Mouse (Mus musculus) heart, postnatal 14 days (tissue): Measurements from ENCODE around the gene Mgat5. TPM values are rescaled to one million over a fixed set of nuclear protein-coding genes. Genes with fewer than 3 reads are reported as not detected.

Experiments used
- DNase-seq, 2 experiments: peaks; one replicate each; pipeline ENCODE4 v3.0.0; 2021 to 2022
- intact Hi-C: fragments of 180-260 bp; cut with DNase I; formaldehyde crosslinking; loops from one replicate; pipeline ENCODE4 v1.15.1; 2025
- total RNA-seq, 2 experiments: library from RNA; stranded (reverse); gene quantifications; 2 replicates each; pipeline ENCODE4 v1.2.3; 2021

Gene Mgat5
- total RNA-seq, 2 experiments from 2014 or later: 15.6 to 15.7 TPM

DNA sequence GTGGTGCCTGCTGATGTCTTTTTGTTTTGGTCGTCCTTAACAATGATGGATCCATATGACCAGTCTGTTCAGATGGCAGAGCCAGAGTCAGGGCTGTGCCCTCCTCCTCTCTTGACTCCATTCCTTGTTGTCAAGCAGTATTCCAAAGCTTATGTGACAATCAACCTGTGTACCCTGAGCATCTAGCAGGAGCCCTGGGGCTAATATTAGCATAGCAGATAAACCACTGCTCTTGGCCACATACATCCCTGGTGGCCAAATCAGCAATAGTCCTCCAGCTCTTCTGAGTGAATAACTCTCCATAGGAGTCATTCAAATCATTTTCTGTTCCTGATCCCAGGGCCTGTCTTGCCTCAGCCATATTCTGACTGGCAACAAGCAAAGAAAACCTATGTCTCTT lies 211.1 kb downstream of the Mgat5 start:
- DNase-seq: no peak
- intact Hi-C loops: no loop called here

DNA sequence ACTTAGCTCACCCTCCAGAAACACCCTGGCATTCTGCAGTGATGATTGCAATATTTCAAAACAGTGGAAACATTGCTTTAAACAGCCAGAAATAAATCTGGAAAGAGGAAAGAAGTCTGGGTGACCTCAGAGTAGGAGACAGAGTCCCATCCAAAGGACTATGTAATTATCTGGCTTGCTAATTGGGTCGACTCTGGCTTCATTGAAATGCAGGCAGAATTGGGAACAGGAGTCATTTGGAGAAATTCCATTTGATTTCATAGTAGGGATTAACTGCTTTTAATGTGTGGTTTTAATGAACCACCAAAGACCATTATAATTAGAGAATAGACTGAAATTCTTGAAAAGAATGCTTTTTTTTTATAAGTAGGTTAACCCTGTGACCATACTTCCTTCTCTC lies 212.2 kb downstream of the Mgat5 start:
- intact Hi-C loops: no loop called here
- no peak for DNase-seq

DNA sequence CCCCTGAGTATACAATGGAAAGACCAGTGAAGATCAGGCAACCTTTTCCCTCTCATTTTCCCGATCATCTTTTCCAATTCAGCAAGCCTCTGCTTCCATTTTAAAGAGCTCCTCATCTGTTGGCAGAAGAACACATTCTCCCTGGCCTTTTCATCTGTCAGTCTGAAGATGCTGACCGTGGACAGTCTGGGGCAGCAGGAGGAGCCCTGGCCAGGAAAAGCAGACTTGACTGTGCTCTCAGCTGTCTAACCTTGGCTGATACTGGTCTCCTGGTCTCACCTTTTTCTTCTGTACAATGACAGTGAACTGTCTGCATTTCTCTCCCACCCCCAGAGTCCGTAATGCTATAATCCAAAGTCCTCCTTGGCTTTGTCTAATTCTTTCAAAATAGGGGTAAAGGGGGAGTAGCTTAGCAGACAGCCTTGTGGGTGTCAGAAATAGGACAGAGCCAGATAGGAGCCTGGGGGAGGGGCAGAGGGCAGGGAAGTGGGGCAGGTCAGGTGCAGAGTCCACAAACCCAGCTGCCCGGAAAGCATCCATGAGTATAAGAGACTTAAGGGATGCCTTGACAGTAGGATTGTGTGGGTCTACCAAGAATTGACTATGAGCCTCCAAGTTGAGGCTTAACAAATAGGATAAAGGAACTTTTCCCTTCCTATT lies 214.2 kb downstream of the Mgat5 start:
- intact Hi-C loops: no loop called here
- no peak for DNase-seq

DNA sequence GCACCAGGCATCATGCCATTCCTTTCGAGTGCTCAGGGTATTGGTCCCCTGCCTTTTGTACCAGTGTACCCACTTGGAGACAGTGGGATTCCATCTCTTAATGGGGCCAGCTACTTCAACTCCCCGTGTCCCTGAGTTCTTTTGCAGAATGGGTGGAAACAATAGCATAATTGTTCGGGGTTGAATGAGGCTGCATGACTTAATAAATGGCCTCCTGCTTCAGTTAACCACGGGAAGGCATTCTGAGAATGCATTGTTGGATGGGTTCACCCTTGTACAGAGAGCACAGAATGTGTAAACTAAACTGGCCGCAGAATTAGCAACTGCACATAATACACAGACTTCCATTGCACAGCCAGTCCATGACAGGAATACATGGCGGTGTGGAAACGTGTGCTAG lies 214.8 kb downstream of the Mgat5 start:
- DNase-seq: no peak
- intact Hi-C loops: no loop called here

DNA sequence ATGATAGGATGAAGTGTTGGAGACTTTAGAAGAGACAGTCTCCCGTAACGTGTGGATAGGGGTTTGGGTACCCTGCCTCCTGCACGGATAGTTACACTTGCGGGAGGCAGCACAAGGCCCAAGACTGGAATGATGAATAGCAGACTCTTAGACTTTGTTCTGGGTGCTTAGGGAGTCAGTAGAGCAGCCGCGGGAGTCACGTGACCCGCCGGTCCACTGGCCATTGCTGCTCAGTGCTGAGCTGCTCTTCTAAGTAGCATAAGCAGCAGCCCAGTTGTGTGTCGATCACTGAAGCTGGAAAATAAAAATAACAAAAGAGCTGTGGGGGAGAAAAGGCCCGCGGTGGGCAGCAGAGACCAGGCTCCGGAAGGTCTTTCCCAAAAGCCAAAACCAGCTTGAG lies 215.6 kb downstream of the Mgat5 start:
- intact Hi-C loops: no loop called here
- no peak for DNase-seq

DNA sequence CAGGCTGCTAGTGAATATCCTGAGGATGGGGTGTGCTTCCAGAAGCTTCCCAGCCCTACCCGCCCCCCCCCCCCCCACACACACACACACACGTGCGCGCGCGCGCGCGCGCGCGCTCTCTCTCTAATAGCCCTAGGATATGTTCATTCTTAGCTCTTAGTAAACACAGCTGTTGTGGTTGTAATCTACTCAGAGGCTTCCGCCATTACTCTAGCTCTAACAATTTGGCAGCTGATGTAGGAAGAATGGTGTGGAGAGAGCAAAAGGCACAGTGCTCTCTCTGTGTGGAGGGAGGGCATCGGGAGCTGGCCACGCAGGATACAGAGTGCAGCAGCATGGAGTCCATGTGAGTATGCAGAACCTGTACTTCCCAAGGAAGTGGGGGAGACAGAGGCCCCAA lies 216.0 kb downstream of the Mgat5 start:
- intact Hi-C loops: no loop called here
- no peak for DNase-seq

DNA sequence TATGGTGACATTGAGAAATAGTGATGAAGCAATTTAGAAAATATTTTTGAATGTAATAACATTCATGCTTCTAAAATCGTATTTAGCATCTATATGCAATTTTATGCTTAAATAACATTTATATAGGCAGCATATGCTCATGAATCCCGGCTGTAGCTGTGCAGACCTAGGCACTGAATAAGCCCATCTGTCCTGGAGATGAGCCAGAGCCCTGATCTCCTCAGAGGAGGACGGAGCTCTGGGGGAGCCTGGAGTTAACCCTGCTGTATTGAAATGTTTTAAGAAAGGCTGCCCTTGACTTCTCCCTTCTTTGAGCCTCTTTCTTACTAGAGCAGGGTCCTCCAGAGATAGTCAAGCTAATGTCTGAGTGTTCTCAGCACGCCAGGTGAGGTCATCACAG lies 217.8 kb downstream of the Mgat5 start:
- no peak for DNase-seq
- intact Hi-C loops: no loop called here

DNA sequence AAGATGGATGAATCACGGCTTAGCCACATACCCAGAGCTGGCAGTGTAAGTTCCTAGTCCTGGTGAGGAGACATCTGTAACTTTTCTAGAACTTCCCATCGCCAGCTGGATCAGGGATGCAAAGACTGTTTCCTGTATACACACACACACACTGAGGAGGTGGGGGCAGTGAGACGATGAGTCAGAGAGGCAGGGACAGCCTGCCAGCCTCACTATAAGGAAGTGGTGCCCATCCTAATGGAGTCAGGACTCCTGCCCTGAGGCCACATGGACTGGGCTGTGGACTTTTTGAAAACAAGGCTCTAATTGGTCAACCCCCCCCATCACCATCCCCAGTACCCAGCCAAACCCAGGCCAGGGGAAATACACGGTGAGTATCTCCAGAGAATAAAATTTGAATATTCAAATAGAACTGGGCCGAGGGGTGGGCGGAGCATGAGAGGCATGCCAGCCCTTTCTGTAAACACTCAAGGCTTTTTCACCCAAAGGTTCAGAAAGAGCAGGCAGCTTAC lies 220.3 kb downstream of the Mgat5 start:
- intact Hi-C loops: no loop called here
- DNase-seq: no peak

DNA sequence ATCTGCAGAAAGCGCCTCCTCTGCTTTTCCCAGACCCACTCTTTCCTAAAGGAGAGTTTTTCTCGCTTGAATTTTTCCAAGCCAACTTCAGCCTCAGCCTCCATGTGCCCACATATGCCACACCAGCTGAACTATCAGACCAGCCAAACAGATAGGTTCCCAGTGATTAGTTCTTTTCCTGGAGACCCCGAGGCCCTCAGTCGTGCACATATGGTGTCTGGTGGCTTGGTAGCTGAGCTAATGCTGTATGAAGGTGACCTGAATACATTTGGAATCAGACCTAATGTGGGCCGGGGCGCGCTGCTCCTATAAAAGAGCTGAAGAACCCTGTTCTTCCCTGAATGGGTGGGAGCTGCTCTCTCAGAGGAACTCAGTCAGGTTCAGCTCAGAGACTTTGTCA lies 225.5 kb downstream of the Mgat5 start:
- intact Hi-C loops: no loop called here
- no peak for DNase-seq

DNA sequence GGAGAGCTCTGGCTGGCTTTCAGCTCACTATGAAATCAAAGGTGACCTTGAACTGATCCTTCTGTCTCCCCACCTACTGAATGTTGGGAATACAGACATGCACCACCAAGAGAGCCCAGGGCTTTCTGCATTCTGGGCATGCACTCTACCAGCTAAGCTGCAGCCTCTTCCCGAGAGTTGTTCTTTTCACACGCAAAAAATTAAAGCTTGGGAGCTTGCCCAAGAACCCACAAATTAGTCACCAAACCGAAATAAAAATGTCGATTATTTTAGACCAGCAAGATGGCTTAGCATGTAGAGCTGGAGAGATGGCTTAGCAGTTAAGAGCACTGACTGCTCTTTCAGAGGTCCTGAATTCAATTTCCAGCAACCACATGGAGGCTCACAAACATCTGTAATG lies 230.0 kb downstream of the Mgat5 start:
- no peak for DNase-seq
- intact Hi-C loops: no loop called here

DNA sequence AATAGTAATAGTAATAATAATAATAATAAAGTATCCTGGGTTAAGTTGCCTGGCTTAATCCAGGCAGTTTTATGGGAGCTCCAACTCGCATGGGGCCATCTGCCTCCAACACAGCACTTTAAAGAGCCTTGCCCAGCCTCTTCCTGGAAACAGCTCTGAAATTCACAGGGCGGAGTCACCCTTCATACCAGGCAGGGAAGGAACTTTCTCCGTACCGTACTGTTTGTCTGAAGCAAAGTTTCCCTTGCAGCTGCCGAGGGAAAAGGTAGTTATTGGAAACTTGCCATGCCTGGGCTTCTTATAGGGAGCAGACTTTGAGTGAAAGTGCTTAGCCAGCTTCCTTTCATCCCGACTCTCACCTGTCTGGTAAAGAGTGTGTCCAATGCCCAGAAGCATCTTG lies 232.3 kb downstream of the Mgat5 start:
- DNase-seq: no peak
- intact Hi-C loops: no loop called here

DNA sequence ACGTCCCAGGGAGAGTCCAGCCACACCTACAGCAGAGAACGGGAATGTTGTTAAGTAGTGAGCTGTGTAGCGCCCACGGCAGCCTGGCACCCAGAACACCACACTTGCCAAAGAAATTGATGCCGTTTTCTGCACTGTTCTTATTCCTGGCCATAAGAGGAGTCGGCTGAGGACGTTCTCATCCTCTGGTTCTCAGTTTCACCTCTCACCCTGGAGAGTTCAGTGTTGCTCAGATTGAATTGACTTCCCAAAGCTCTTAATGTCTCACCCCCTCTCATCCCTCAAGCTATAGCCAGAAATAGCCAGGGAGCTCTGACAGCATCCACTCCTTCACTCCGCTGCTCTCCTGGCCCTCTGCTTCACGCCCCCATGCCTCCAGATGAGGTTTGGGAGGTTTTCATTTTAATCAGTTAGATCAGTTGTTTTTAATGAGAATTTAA lies 234.7 kb downstream of the Mgat5 start:
- no peak for DNase-seq
- intact Hi-C loops: no loop called here

DNA sequence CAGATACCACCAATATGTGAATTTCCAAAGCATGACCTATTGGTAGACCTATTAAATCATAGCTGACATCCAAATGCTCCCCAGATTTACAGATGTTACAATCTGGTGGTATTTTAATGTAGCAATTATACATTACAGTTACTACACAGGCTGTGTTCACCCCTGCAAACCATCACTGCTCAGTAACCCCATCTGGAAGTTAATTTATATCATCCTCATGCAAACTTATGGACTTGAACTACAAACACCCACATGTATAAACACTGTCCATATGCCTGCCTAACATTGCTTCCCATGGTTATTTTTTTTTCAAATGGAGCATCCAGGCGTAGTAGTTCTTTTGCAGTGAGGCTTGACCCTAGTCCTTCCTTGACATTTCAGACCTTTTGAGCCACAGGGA lies 236.2 kb downstream of the Mgat5 start:
- no peak for DNase-seq
- intact Hi-C loops: no loop called here

DNA sequence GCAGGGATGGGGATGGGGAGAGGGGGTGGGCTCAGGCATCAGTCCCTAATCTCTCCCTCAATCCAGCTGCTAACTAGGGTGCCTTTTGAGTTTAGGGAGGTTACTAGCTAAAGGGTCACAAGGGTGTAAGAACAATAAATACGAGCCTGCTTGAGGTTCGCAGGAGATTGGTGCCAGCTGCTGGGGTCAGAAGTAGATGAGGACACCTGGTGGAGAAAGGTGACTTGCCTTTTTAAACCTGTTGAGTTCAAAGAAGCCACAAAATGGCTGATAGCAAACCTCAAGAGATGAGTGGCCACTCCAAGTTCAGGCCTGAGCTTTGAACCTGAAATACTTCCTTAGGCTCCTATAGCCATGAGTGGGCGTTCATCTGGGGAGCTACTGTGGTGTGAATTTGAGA lies 236.9 kb downstream of the Mgat5 start:
- intact Hi-C loops: no loop called here
- no peak for DNase-seq

DNA sequence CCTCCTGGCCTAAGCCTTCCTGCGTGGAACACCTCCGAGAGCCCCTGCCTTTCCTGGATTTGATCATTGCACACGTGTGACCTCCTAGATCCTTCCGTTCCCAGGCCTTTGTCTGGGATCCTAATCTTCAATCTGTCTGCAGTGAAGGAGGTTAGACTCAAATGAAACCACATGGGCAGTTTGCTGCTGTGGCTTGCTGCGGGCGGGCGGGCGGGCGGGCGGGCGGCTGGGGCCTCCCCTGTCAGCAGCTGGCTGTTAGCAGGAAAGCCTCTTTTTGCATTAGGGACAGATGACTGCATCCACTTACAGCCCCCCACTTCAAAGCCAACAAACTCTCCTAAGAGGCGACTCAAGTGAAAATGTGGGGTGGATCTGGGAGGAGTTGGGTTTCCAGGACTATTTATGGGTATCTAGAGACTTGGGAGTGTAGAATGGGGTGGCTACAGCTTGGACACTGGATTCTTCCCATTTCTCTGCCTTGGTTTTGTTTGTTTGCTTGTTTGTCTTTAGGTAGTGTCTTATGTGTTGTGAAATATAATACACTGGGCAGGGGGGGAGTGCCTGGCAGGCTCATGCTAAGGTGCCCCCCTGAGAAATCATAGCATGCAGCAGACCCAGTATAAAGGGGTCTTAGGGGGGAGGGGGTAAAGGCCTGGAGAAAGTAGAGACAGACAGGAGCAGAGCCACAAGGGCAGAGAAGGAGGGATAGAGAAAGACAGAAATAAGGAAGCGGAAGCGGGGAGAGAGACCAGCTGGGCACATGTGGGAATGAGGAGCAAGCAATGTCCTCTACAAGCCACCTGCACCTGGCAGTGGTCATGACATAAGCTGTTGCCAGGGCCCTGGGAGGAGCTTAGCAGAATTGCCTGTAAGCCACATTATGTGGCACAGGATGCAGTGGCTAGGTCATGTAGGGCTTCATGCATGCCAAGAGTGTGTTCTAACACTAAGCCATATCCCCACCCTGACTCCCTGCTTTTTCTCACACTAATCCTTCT lies 238.4 kb downstream of the Mgat5 start:
- DNase-seq: peak in 1 of 2 experiments; percentile 13
- intact Hi-C loops: no loop called here

DNA sequence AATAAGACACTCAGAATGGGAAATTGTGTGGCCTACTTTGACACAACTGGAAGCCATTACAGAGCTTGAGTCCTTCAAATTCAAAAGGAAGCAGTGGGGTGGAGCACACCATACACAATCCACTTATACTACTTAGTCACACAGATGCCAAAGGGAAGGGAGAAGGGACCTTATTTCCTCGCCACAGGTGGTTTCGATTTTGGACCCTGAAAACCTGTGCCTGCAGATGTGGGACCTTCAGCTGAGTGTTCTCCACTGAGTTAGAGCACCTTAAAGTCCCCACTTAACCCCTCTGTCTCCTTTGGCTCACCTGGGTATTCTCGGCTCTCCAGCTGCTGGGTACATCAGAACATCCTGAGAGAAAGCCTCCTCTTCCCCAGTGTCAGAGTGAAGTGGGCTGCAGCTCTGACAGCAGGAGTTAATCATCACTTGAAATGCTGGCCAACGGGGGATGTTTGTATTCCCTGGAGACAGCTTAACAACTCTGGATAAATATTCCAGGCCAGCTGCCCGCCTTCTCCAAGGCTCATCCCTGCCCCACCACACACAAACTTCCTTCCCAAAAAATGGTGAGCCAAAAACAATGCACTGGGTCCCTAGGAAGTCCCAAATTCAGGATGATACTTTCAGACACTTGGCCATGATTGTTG lies 240.1 kb downstream of the Mgat5 start:
- intact Hi-C loops: no loop called here
- DNase-seq: peak; percentile 23 to 45

DNA sequence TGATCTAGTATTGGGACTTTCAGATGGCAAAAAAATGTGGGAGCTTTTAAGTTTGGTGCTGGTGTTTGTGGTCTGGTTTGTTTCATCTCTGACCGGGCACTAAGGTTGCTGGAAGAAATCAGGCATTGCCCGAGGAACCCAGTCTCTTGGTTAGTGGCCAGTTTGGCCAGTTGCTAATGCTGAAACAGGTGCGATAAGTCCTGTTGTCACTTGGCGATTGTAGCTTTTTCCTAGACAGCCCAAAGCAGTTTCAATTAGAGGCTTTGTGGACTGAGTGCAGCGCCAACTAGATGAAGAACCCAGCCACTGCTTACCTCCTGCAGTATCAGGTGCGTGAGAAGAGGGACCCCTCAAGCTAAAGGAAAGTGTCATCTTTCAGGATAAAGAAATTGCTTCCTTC lies 248.6 kb downstream of the Mgat5 start:
- DNase-seq: no peak

DNA sequence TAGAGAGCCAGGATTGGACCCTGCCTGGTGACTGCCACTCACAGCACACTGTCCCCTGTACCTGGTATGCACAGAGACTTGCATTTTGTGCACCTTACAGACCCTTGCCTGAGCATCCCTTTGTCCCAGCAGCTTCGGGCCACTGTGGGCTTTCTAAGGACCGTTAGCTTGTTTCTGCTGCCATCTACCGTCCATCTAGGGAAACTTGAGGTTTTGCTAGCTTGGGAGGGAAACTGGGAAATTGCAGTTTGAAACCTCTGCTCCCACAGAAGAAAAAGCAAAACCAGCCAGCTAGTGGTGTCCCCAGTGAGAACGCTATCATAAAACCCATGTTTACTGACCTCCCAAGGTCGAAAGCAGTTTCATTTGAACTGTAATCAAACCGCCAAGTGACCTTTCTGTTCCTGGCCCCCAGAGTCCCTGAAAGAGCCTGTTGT lies 254.2 kb downstream of the Mgat5 start:
- intact Hi-C loops: loop anchor here (1.0 to 5.0 kb wide), 3 partner anchors 77 to 442 kb away; no protein-coding TSS in a partner anchor
- peak; percentile 58 to 74 for DNase-seq

More for the DNA sequence above, 248.6 kb downstream of the Mgat5 start:
- intact Hi-C loops: no loop called here

DNA sequence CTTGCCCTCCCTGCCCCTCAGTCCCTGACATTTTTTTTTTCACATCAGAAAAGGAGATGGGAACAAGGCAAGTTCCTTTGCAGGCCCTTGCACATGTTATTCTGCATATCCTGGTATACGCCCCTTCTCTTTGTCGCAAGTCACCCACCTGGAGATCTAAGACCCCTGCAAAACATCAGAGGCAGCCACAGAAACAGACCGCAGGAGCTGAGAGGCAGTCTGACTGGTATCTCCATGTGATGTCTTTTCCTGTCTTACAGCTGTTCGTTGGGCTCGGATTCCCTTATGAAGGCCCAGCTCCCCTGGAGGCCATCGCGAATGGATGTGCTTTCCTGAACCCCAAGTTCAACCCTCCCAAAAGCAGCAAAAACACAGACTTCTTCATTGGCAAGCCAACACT lies 254.8 kb downstream of the Mgat5 start:
- intact Hi-C loops: loop anchor here (1.0 to 5.0 kb wide), 3 partner anchors 77 to 443 kb away; no protein-coding TSS in a partner anchor

DNA sequence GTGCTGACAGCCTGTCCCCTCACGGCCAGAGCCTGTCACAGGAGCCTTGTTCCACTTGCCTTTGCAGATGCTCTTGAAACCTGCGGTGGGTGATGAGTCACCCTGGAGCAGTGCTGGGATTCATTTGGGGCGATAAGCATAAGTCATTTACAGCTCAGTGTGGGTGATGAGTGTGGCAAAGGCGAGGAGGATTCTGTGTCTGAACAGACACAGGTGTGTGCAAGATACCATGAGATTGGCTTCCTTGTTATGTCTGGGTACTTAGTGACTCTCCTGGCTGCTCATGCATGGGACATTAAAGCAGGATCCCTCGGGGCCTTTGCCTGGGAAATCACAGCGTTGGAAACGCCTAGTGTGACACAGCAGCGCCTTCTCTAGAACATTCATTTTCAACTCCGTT lies 256.2 kb downstream of the Mgat5 start:
- DNase-seq: no peak
- intact Hi-C loops: no loop called here

More for the DNA sequence above, 254.8 kb downstream of the Mgat5 start:
- no peak for DNase-seq

DNA sequence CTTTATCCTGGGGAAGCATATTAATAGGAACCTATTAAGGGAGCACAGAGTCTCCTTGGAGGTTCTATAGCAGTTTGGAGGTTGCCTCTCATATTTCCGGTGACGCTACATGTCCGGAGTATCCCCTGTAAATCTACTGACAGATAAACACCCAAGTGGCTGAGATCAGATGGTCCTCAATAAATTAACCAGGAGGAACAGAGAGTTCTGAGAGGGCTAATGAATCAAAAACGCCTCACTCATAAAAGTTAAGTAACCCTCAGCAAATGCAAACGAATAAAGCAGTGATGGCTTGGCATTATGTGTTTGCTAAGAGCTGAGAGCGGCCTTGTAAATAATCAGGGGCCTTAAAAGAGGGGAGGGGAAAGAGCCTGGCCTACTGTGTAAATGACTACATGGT lies 259.2 kb downstream of the Mgat5 start:
- intact Hi-C loops: no loop called here
- no peak for DNase-seq
